Mouse (Mus musculus): ENCODE measurements around the gene Prkce. TPM values are rescaled to one million over a fixed set of nuclear protein-coding genes. Genes with fewer than 3 reads are reported as not detected.

The Prkce gene
- polyA plus RNA-seq, 1 experiment from 2014 or later: 35.7 TPM

DNA sequence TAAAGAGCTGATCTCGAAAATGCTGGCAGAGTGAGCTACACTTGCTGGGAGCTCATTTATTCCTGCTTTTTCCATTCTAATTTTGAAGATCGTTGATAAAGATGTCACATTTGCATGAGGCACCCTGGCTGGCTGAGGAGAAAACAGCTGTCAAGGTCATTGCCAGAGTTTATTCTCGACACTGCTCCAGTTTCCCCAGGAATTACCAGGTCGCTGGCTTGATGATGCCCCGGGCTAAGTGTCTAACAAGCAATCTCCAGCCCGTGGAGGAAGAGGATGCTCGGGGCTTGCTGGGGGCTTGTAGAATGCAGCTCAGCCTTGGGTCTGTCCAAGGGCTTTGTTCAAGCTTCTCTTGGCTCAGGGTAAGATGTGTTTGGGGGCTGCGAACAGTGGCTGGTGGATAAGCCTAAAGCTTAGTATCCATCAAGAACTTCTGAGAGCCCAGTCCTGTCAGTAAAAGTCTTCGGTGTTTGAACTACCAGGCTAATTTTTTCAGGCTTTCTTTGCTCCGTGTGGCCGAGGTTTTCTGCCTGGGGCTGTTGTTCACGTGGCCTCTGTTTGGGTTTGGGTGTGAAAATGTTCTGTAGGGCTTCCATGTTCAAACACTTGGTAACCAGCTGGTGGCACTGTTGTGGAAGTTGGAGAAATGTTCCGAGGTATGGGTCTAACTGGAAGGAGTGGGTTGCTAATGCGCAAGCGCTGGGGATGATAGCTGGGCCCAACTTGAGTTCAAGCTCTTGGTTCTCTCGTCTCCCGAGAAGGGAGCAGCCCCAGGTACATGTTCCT is 293.3 kb downstream of the Prkce start:
- Histone ChIP-seq H3K4me1 (ENCODE audit: control insufficient read depth, insufficient read depth, low read depth, low read length) (peaks cover 19% of the 10 kb centered on the region), H3K9ac (ENCODE audit: low read depth, low read length) (no peak overlapping the region), H3K36me3 (ENCODE audit: control insufficient read depth, insufficient read depth, low read length) (no peaks in the 10 kb centered on the region), H3K27me3 (replicated peaks; ENCODE audit: control insufficient read depth, insufficient read depth, low read length) (no peaks in the 10 kb centered on the region), H3K9me3 (ENCODE audit: control insufficient read depth, low read length) (no peaks in the 10 kb centered on the region), H3K4me2 (ENCODE audit: low read length) (no peak overlapping the region), H3K27ac (ENCODE audit: low read depth, low read length) (peak overlapping the region; percentile 62), H3K4me3 (ENCODE audit: low read length) (no peak overlapping the region)
- 59% methylated on average over 17 of the region's 17 CpGs for WGBS
- no peak for ATAC-seq

- Histone ChIP-seq H3K4me2 (ENCODE audit: low read length) (no peak overlapping the region), H3K9me3 (ENCODE audit: control insufficient read depth, low read length) (no peaks in the 10 kb centered on the region), H3K27ac (ENCODE audit: low read depth, low read length) (no peak overlapping the region), H3K4me3 (ENCODE audit: low read length) (no peak overlapping the region), H3K4me1 (ENCODE audit: control insufficient read depth, insufficient read depth, low read depth, low read length) (peaks cover 19% of the 10 kb centered on the region), H3K36me3 (ENCODE audit: control insufficient read depth, insufficient read depth, low read length) (no peaks in the 10 kb centered on the region), H3K27me3 (replicated peaks; ENCODE audit: control insufficient read depth, insufficient read depth, low read length) (no peaks in the 10 kb centered on the region), H3K9ac (ENCODE audit: low read depth, low read length) (no peak overlapping the region)
- WGBS: 68% methylated on average over 3 of the region's 3 CpGs
- no peak for ATAC-seq
Measured at GRCm38 (mm10) chr17:86463369-86463768, 295.8 kb downstream of the Prkce start.

DNA sequence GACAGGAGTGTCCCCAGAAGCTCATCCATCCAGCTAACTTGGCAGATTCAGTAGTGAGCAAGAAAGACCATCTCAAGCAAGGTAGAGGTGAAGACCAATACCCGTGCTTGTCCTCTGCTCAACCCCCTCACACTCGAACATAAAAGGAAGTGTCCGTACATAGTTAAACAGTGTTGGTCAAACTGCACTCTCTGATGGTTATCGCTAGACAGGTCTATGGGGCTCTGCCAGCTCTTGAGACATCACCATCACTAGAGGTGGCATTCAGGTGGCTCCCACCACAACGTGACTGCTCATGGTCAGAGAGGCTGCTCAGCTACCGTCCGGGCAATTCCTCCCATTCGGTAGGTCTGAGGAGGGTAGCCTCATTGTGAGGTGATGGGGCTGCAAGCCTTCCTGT is 296.6 kb downstream of the Prkce start:
- 84% methylated on average over 8 of the region's 8 CpGs for WGBS
- H3K9ac ChIP-seq (ENCODE audit: low read depth, low read length): no peak overlapping the region
- no peak overlapping the region for H3K4me2 ChIP-seq (ENCODE audit: low read length)
- H3K27ac ChIP-seq (ENCODE audit: low read depth, low read length): 0 out of 2 replicates have a peak overlapping the region, but pooled peaks have one; percentile 19
- ATAC-seq: no peak
- H3K36me3 ChIP-seq (ENCODE audit: control insufficient read depth, insufficient read depth, low read length): no peaks in the 10 kb centered on the region
- no peaks in the 10 kb centered on the region for H3K27me3 ChIP-seq (replicated peaks; ENCODE audit: control insufficient read depth, insufficient read depth, low read length)
- no peak overlapping the region for H3K4me3 ChIP-seq (ENCODE audit: low read length)
- H3K4me1 ChIP-seq (ENCODE audit: control insufficient read depth, insufficient read depth, low read depth, low read length): peaks cover 25% of the 10 kb centered on the region
- H3K9me3 ChIP-seq (ENCODE audit: control insufficient read depth, low read length): no peaks in the 10 kb centered on the region

DNA sequence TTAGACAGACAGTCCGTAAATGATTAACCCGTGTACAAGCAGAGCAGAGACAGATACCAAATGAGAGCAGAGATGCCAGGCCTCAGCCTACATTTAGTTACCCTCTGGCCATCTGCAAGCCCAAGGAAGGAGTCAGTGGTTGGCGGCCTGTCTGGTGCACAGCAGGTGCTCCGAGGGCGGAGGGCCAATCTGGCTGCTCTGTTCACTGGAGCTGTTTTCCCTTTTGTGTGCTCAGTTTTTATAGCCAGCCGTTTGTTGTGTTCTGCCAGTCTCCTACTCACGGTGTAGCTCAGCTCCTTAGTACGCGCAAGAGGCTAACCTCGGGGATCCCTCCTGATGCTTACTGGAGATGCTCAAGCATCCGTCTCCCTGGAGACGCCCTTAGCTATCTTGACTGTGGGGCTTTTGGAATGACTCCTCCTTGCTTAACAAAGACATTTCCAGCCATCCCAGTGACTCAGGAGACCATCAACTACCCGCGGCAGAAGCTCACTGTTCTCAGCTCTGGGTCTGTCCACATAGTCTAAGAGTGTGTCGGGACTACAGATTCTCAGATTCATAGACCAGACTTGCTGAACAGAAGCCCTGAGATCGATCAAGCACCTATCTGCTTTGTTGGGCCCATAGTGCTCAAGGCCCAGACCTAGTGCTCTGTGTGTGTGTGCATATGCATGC is 297.2 kb downstream of the Prkce start:
- 33% methylated on average over 16 of the region's 16 CpGs for WGBS
- peak; percentile 74 for ATAC-seq
- H3K4me2 ChIP-seq (ENCODE audit: low read length): no peak overlapping the region
- H3K27ac ChIP-seq (ENCODE audit: low read depth, low read length): peak overlapping the region; percentile 42
- H3K9me3 ChIP-seq (ENCODE audit: control insufficient read depth, low read length): no peaks in the 10 kb centered on the region
- H3K4me3 ChIP-seq (ENCODE audit: low read length): no peak overlapping the region
- no peak overlapping the region for H3K9ac ChIP-seq (ENCODE audit: low read depth, low read length)
- H3K4me1 ChIP-seq (ENCODE audit: control insufficient read depth, insufficient read depth, low read depth, low read length): peaks cover 27% of the 10 kb centered on the region
- H3K36me3 ChIP-seq (ENCODE audit: control insufficient read depth, insufficient read depth, low read length): no peaks in the 10 kb centered on the region
- no peaks in the 10 kb centered on the region for H3K27me3 ChIP-seq (replicated peaks; ENCODE audit: control insufficient read depth, insufficient read depth, low read length)

DNA sequence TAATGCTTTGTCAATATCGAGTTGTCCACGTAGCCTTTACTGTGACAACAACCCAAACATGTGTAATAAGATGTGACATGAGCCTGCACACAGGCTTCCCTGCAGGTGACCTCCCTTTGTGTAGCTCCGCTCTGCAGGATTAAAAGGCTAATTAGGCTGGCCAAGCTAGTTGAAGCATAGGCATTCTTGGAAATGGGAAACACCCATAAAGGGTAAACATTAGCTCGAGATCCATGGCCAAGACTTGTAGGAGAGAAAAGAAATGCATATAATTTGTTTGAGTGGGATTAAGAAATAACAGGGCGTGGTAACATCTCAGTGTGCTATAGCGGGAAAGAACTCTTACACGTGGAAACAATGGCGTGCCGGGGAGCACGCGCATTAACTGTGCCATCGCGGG is 298.3 kb downstream of the Prkce start:
- Histone ChIP-seq H3K27me3 (replicated peaks; ENCODE audit: control insufficient read depth, insufficient read depth, low read length) (no peaks in the 10 kb centered on the region), H3K4me1 (ENCODE audit: control insufficient read depth, insufficient read depth, low read depth, low read length) (peaks cover 19% of the 10 kb centered on the region), H3K9me3 (ENCODE audit: control insufficient read depth, low read length) (no peaks in the 10 kb centered on the region), H3K36me3 (ENCODE audit: control insufficient read depth, insufficient read depth, low read length) (no peaks in the 10 kb centered on the region), H3K4me2 (ENCODE audit: low read length) (no peak overlapping the region), H3K27ac (ENCODE audit: low read depth, low read length) (no peak overlapping the region), H3K9ac (ENCODE audit: low read depth, low read length) (no peak overlapping the region), H3K4me3 (ENCODE audit: low read length) (no peak overlapping the region)
- no peak for ATAC-seq
- WGBS: 40% methylated on average over 13 of the region's 13 CpGs

DNA sequence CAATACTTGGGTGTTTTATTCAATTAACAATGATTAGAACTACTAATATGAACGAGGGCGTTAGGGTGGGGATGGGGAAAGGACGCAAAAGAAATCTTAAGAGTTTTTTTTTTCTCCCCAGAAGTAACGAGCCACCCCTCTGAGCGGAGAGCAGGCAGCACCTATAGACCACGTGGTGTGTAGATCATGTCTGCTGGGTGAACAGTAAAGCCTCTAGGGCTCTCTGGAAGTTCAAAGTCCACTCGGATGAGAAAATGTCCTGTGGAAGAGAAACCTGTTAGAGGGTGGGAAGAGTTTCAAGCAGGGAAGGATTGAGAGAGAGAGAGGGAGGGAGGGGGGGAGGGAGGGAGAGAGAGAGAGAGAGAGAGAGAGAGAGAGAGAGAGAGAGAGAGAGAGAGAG is 298.8 kb downstream of the Prkce start:
- H3K9ac ChIP-seq (ENCODE audit: low read depth, low read length): no peak overlapping the region
- no peak overlapping the region for H3K4me2 ChIP-seq (ENCODE audit: low read length)
- no peaks in the 10 kb centered on the region for H3K9me3 ChIP-seq (ENCODE audit: control insufficient read depth, low read length)
- peaks cover 16% of the 10 kb centered on the region for H3K4me1 ChIP-seq (ENCODE audit: control insufficient read depth, insufficient read depth, low read depth, low read length)
- no peaks in the 10 kb centered on the region for H3K36me3 ChIP-seq (ENCODE audit: control insufficient read depth, insufficient read depth, low read length)
- no peaks in the 10 kb centered on the region for H3K27me3 ChIP-seq (replicated peaks; ENCODE audit: control insufficient read depth, insufficient read depth, low read length)
- ATAC-seq: no peak
- 63% methylated on average over 7 of the region's 7 CpGs for WGBS
- H3K4me3 ChIP-seq (ENCODE audit: low read length): no peak overlapping the region
- no peak overlapping the region for H3K27ac ChIP-seq (ENCODE audit: low read depth, low read length)

GRCm38 (mm10) chr17:86466871-86467270 is 299.3 kb downstream of the Prkce start:
- Histone ChIP-seq H3K4me2 (ENCODE audit: low read length) (no peak overlapping the region), H3K4me3 (ENCODE audit: low read length) (no peak overlapping the region), H3K9ac (ENCODE audit: low read depth, low read length) (no peak overlapping the region), H3K9me3 (ENCODE audit: control insufficient read depth, low read length) (no peaks in the 10 kb centered on the region), H3K4me1 (ENCODE audit: control insufficient read depth, insufficient read depth, low read depth, low read length) (peaks cover 16% of the 10 kb centered on the region), H3K27me3 (replicated peaks; ENCODE audit: control insufficient read depth, insufficient read depth, low read length) (no peaks in the 10 kb centered on the region), H3K27ac (ENCODE audit: low read depth, low read length) (no peak overlapping the region), H3K36me3 (ENCODE audit: control insufficient read depth, insufficient read depth, low read length) (no peaks in the 10 kb centered on the region)
- 45% methylated on average over 7 of the region's 7 CpGs for WGBS
- ATAC-seq: no peak

- Histone ChIP-seq H3K27me3 (replicated peaks; ENCODE audit: control insufficient read depth, insufficient read depth, low read length) (no peaks in the 10 kb centered on the region), H3K9me3 (ENCODE audit: control insufficient read depth, low read length) (no peaks in the 10 kb centered on the region), H3K4me3 (ENCODE audit: low read length) (no peak overlapping the region), H3K9ac (ENCODE audit: low read depth, low read length) (no peak overlapping the region), H3K27ac (ENCODE audit: low read depth, low read length) (no peak overlapping the region), H3K4me1 (ENCODE audit: control insufficient read depth, insufficient read depth, low read depth, low read length) (peaks cover 16% of the 10 kb centered on the region), H3K36me3 (ENCODE audit: control insufficient read depth, insufficient read depth, low read length) (no peaks in the 10 kb centered on the region), H3K4me2 (ENCODE audit: low read length) (no peak overlapping the region)
- 50% methylated on average over 10 of the region's 10 CpGs for WGBS
- ATAC-seq: no peak
Measured at GRCm38 (mm10) chr17:86467291-86467898, 299.8 kb downstream of the Prkce start.

DNA sequence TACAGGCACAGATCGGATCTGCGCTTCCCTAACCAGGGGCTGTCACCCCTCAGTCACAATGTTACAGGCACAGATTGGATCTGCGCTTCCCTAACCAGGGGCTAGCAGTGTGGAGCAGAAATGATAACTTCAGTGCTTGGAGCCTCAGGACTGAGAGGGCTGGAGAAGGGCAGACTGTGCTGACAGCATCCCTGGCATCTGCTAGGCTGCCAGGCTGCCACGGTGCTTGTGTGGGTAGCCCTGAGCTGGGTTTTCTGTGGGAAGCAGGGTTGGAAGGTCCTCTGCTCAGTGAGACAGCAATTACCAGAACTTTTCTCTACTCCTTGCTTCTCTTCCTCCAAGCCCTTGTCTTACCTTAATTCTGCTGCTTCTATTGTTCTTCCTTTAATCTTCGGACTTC is 300.4 kb downstream of the Prkce start:
- H3K27me3 ChIP-seq (replicated peaks; ENCODE audit: control insufficient read depth, insufficient read depth, low read length): no peaks in the 10 kb centered on the region
- 68% methylated on average over 5 of the region's 5 CpGs for WGBS
- no peak overlapping the region for H3K27ac ChIP-seq (ENCODE audit: low read depth, low read length)
- no peak overlapping the region for H3K4me3 ChIP-seq (ENCODE audit: low read length)
- ATAC-seq: no peak
- no peaks in the 10 kb centered on the region for H3K36me3 ChIP-seq (ENCODE audit: control insufficient read depth, insufficient read depth, low read length)
- H3K4me1 ChIP-seq (ENCODE audit: control insufficient read depth, insufficient read depth, low read depth, low read length): peaks cover 16% of the 10 kb centered on the region
- no peak overlapping the region for H3K9ac ChIP-seq (ENCODE audit: low read depth, low read length)
- H3K9me3 ChIP-seq (ENCODE audit: control insufficient read depth, low read length): no peaks in the 10 kb centered on the region
- no peak overlapping the region for H3K4me2 ChIP-seq (ENCODE audit: low read length)
